8 mouse cellular contexts compared by ENCODE assay signal in the genomic region with DNA sequence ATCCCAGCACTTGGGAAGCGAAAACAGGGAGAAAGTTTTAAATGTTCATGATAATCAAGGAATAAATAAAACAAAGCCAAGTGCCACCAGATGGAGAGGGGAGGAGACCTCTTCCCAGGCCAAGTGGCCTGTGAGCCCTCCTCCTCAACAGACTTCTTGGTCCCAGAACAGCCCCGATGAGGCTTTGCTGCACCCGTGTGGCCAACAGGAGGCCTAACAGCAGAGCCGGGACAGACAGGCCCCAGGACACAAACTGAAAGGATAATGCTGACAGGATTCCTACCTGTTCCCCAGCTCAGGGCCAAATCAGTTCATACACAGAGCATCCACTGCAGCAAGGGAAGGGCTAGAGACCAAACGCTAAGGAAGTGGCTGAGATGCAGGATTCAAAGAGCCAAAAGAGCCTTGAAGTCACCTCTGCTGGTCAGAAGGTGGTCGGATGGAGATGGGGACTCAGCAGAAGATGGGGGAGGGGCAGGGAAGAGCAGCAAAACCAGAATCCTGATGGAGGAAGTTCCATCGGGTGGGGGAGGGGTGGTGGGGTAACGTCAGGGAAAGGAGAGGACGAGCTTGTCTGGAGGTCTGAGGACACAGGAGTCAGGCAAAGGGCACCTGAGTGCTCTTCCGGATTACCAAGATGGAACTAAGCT. TPM values are rescaled to one million over a fixed set of nuclear protein-coding genes. Genes with fewer than 3 reads are reported as not detected.
DNase-seq lines count a peak whose midpoint lies in the region; ATAC-seq and TF ChIP-seq lines count a peak whose summit lies in the region.

No protein-coding gene starts in this region.

- 0 out of 2 replicates have a peak, but pooled peaks cover 6% of the 10 kb centered on the region for H3K27me3 ChIP-seq in forebrain, embryonic 13.5 days
- H3K27me3 ChIP-seq in hindbrain, embryonic 12.5 days = no peaks in the 10 kb centered on the region
- no peaks in the 10 kb centered on the region for H3K27me3 ChIP-seq in small intestine, adult 2 months (ENCODE audit: control insufficient read depth, insufficient read depth, low read length)

- peak; percentile 96 for TF ChIP-seq CTCF in brain, embryonic 14.5 days (IDR thresholded peaks at IDR 0.05; ENCODE audit: borderline replicate concordance, extremely low read depth, insufficient read depth, insufficient read length)
- peak; percentile 65; the same call in 1 of the 2 replicates for TF ChIP-seq CTCF in small intestine, adult 2 months (IDR thresholded peaks at IDR 0.05; ENCODE audit: extremely low read depth, insufficient read length, insufficient replicate concordance, low read depth, low read length)

- DNase-seq in adrenal gland, postnatal 10 days = peak; percentile 68
- no peak for DNase-seq in adrenal gland, adult 8-10 months
- peak; percentile 87 for DNase-seq in brain, embryonic 14.5 days (ENCODE audit: low read depth)
- peak; percentile 61 to 74 for DNase-seq in layer of hippocampus, postnatal 14 days (ENCODE audit: low spot score in 2 of 2)

- H3K9me3 ChIP-seq in forebrain, embryonic 13.5 days (replicated peaks) = no peaks in the 10 kb centered on the region
- H3K9me3 ChIP-seq in hindbrain, embryonic 12.5 days (replicated peaks) = no peaks in the 10 kb centered on the region

- H3K27ac ChIP-seq in forebrain, embryonic 13.5 days = no peak overlapping the region
- H3K27ac ChIP-seq in hindbrain, embryonic 12.5 days = no peak overlapping the region
- no peak overlapping the region for H3K27ac ChIP-seq in small intestine, adult 2 months (ENCODE audit: insufficient read depth, low read depth, low read length)

- peak; percentile 85 for ATAC-seq in forebrain, embryonic 13.5 days
- ATAC-seq in hindbrain, embryonic 12.5 days (ENCODE audit: low FRiP score) = peak; percentile 76
- ATAC-seq in megakaryocyte-erythroid progenitor cell, adult 5-6 weeks (replicated peaks; ENCODE audit: low FRiP score, low TSS enrichment, poor library complexity, severe bottlenecking) = peak; percentile 78

- whole genome bisulfite sequencing in forebrain, embryonic 13.5 days = 22% methylated on average over 10 of the region's 10 CpGs
- 22% methylated on average over 10 of the region's 10 CpGs for WGBS in hindbrain, embryonic 12.5 days
- WGBS in small intestine, adult 2 months = 40% methylated on average over 10 of the region's 10 CpGs

- H3K4me3 ChIP-seq in forebrain, embryonic 13.5 days = no peak overlapping the region
- no peak overlapping the region for H3K4me3 ChIP-seq in hindbrain, embryonic 12.5 days
- no peak overlapping the region for H3K4me3 ChIP-seq in small intestine, adult 2 months (ENCODE audit: low read depth, low read length)

- H3K36me3 ChIP-seq in forebrain, embryonic 13.5 days (ENCODE audit: poor library complexity, severe bottlenecking) = no peaks in the 10 kb centered on the region
- no peaks in the 10 kb centered on the region for H3K36me3 ChIP-seq in hindbrain, embryonic 12.5 days
- peaks cover 39% of the 10 kb centered on the region for H3K36me3 ChIP-seq in small intestine, adult 2 months (ENCODE audit: control insufficient read depth, insufficient read depth, low read length)

- no peak overlapping the region for H3K4me2 ChIP-seq in forebrain, embryonic 13.5 days
- no peak overlapping the region for H3K4me2 ChIP-seq in hindbrain, embryonic 12.5 days (replicated peaks)

- H3K4me1 ChIP-seq in forebrain, embryonic 13.5 days = 0 out of 2 replicates have a peak, but pooled peaks cover 4% of the 10 kb centered on the region
- 0 out of 2 replicates have a peak, but pooled peaks cover 2% of the 10 kb centered on the region for H3K4me1 ChIP-seq in hindbrain, embryonic 12.5 days
- H3K4me1 ChIP-seq in small intestine, adult 2 months (ENCODE audit: control insufficient read depth, insufficient read depth, insufficient read length, low read length) = no peaks in the 10 kb centered on the region

- no peak overlapping the region for H3K9ac ChIP-seq in forebrain, embryonic 13.5 days
- 0 out of 2 replicates have a peak overlapping the region, but pooled peaks have one; percentile 18 for H3K9ac ChIP-seq in hindbrain, embryonic 12.5 days

- no peak for TF ChIP-seq POLR2A in brain, embryonic 14.5 days (IDR thresholded peaks at IDR 0.05; ENCODE audit: borderline replicate concordance, extremely low read depth, insufficient read depth, insufficient read length, poor library complexity, severe bottlenecking)
- no peak for TF ChIP-seq POLR2A in small intestine, adult 2 months (IDR thresholded peaks at IDR 0.05; ENCODE audit: low read depth, low read length)

RNA-seq across cellular contexts. Expression of gene Dgki, which starts 51.9 kb away (rescaled TPM):
- 1 to 10 TPM; 2.1 to 2.5 TPM for total RNA-seq in adrenal gland, postnatal 10 days (2021)
- 1 to 10 TPM; 2.3 to 6.9 (median 4.9) TPM for total RNA-seq in adrenal gland, adult 8-10 months (2022)
- 4.5 and 6.5 TPM in 2 replicates for polyA plus RNA-seq in brain, embryonic 14.5 days (2012; rRNA removed)
- 3.8 and 4.3 TPM in 2 replicates for polyA plus RNA-seq in forebrain, embryonic 13.5 days (2015; fragmentation: Nextera tagmentation; extraction: Ambion mirVana)
- polyA plus RNA-seq in hindbrain, embryonic 12.5 days (2016; fragmentation: Nextera tagmentation; extraction: Ambion mirVana) = 4.2 and 4.4 TPM in 2 replicates
- total RNA-seq in layer of hippocampus, postnatal 14 days (2021) = 10 to 100 TPM; 51.7 to 57.8 TPM
- total RNA-seq in megakaryocyte-erythroid progenitor cell, adult 5-6 weeks (2014; fragmentation: Nextera tagmentation) = 0.42 and 1.1 TPM in 2 replicates
- 0.28 and 1.6 TPM in 2 replicates for total RNA-seq in megakaryocyte-erythroid progenitor cell, adult 5-6 weeks (2017)
- 0.13 and 0.20 TPM in 2 replicates for polyA plus RNA-seq in small intestine, adult 2 months (2012; rRNA removed)

Comparison
In these comparisons a context has a peak if more than half of its experiments do, and no peak if none do; other contexts are left out.
1. RNA of gene Dgki, which starts 51.9 kb away (total RNA-seq): 51.7 to 57.8 TPM in layer of hippocampus, postnatal 14 days; 2.3 to 6.9 TPM in adrenal gland, adult 8-10 months, 2.1 to 2.5 TPM in adrenal gland, postnatal 10 days and 0.28 to 1.6 TPM in megakaryocyte-erythroid progenitor cell, adult 5-6 weeks; every median in the first group is over 4 times any median in the second.
2. Peak in every context shown above with its lines, with median percentiles within 50 percentile points of each other: ATAC-seq.